Mouse (Mus musculus) forebrain, embryonic 15.5 days (tissue): Measurements from ENCODE around the gene Gucy1b2. TPM values are rescaled to one million over a fixed set of nuclear protein-coding genes. Genes with fewer than 3 reads are reported as not detected.

Experiments
- ATAC-seq: fragments of 200-750 bp; cut with Nextera tagmentation; replicated peaks from 2 replicates; pipeline ENCODE4 v1.8.0; 2017; ENCODE audit warnings: mild to moderate bottlenecking, moderate TSS enrichment, moderate library complexity
- H3K27ac ChIP-seq: fragments of 300-500 bp; sonication (generic); replicated peaks from 2 replicates; pipeline ENCODE4 v1.5.1; 2015; ENCODE audit warnings: mild to moderate bottlenecking, inconsistent platforms
- H3K27me3 ChIP-seq: fragments of 300-500 bp; sonication (generic); 2 replicates; pipeline ENCODE4 v1.6.1; 2015; ENCODE audit warnings: inconsistent platforms
- H3K36me3 ChIP-seq: fragments of 300-500 bp; sonication (generic); 2 replicates; pipeline ENCODE4 v1.6.1; 2015; ENCODE audit warnings: mild to moderate bottlenecking, inconsistent platforms
- H3K4me1 ChIP-seq: fragments of 300-500 bp; sonication (generic); 2 replicates; pipeline ENCODE4 v1.6.1; 2015; ENCODE audit warnings: inconsistent platforms
- H3K4me2 ChIP-seq: fragments of 300-500 bp; sonication (generic); replicated peaks from 2 replicates; pipeline ENCODE4 v1.6.1; 2015; ENCODE audit warnings: mild to moderate bottlenecking, inconsistent platforms
- H3K4me3 ChIP-seq: fragments of 300-500 bp; sonication (generic); 2 replicates; pipeline ENCODE4 v1.5.1; 2015; ENCODE audit warnings: mild to moderate bottlenecking, inconsistent platforms
- H3K9ac ChIP-seq: fragments of 300-500 bp; sonication (generic); replicated peaks from 2 replicates; pipeline ENCODE4 v1.6.1; 2015; ENCODE audit warnings: mild to moderate bottlenecking, inconsistent platforms
- H3K9me3 ChIP-seq: fragments of 300-500 bp; sonication (generic); 2 replicates; pipeline ENCODE4 v1.6.1; 2016; ENCODE audit warnings: inconsistent platforms
- WGBS: fragments of 180-500 bp; shearing (Covaris S2); methylation state at CpG from one replicate; pipeline ENCODE4 v1.1.7; 2015; ENCODE audit warnings: mixed read lengths; 5-methylcytosine and 5-hydroxymethylcytosine counted together
- polyA plus RNA-seq: library from polyadenylated mRNA; unstranded; fragments of >200 nt; fragmentation: Nextera tagmentation; extraction: Ambion mirVana; gene quantifications from 2 replicates; pipeline ENCODE4 v1.2.1, GENCODE M21; 2015

The Gucy1b2 gene
- polyA plus RNA-seq: 3.5 and 4.3 TPM in 2 replicates

DNA sequence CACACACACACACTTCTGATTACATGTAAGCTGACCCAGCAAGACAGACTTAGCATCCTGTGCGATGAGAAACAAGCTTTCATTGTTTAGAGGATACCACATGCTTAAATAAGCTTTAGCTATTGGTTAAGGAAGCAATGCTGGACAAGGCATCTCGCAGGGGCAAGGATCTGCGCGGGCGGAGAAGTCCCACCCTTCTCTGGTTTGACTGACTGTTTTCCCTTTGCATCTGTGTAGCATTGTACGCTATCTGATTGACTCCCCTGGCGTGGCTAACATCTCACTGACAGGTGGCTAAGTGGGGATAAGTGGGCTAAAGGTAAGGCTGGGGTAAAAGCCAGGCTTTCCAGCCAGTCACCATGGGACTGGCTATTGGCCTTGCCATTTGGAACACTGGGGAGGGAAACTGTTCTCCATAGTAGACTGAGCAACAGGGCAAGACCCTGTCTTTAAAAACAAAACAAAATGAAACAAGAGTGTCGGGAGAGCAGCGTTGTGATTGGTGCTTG lies at the start of gene Gucy1b2:
Gucy1b2 (minus strand) TSS at position 51 of the 509 bp plus-strand sequence.
- 35% methylated on average over 9 of the region's 9 CpGs for WGBS
- no peak for ATAC-seq
- Histone ChIP-seq H3K27ac (peak within 1 kb of the TSS; percentile 95), H3K9me3 (no peaks in the 10 kb centered on the region), H3K27me3 (no peaks in the 10 kb centered on the region), H3K36me3 (no peaks in the 10 kb centered on the region), H3K4me2 (peak within 1 kb of the TSS; percentile 43), H3K4me1 (peaks cover 55% of the 10 kb centered on the region), H3K4me3 (peak within 1 kb of the TSS; percentile 21), H3K9ac (0 out of 2 replicates have a peak within 1 kb of the TSS, but pooled peaks have one; percentile 10)

DNA sequence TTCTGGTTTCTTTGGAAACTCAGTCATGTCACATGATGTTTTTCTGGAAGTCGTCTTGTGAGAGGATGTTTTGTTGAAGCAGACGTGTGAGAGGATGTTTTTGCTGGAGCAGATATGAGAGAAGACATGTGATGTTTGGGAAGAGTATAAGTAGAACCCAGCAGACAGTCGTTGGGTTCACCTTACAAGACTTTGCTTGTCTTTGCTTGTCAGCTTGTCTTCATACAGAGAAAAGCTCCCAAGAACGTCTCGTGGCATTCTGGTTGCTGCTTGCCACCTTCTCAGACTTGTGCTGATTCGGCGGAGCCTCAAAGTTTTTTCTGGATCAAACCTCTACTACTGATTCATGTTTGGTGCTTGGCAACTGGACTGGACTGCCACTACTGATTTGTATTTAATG lies 41.3 kb upstream of the Gucy1b2 start:
- Histone ChIP-seq H3K27me3 (no peaks in the 10 kb centered on the region), H3K27ac (no peak overlapping the region), H3K9me3 (no peaks in the 10 kb centered on the region), H3K4me3 (no peak overlapping the region), H3K9ac (no peak overlapping the region), H3K4me1 (no peaks in the 10 kb centered on the region; the same call in 1 of the 2 replicates), H3K36me3 (no peaks in the 10 kb centered on the region), H3K4me2 (no peak overlapping the region)
- 83% methylated on average over 7 of the region's 7 CpGs for WGBS
- no peak for ATAC-seq

DNA sequence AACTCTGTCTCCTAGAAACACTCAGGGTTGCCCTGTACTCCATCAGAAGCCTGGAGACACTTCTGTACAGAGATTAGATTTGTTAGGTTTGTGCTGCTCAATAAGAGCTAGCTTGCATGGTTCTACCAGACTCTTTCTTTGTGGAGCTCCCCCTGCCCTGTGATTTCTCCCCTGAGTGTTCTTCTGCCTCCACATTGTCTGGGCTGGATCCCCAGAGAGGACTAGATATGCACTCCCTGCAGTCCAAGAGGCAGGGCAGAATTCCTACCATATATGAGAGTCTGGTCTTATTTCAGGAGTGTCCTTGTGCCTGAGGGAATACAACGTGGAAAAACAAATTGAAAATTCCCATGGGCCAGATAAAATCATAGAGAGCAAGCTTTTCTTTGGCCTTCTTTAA lies 40.4 kb upstream of the Gucy1b2 start:
- no peak for ATAC-seq
- Histone ChIP-seq H3K27me3 (no peaks in the 10 kb centered on the region), H3K4me3 (no peak overlapping the region), H3K36me3 (no peaks in the 10 kb centered on the region), H3K9ac (no peak overlapping the region), H3K9me3 (no peaks in the 10 kb centered on the region), H3K27ac (no peak overlapping the region), H3K4me1 (no peaks in the 10 kb centered on the region; the same call in 1 of the 2 replicates), H3K4me2 (no peak overlapping the region)
- WGBS: 74% methylated on average over 1 of the region's 1 CpGs

DNA sequence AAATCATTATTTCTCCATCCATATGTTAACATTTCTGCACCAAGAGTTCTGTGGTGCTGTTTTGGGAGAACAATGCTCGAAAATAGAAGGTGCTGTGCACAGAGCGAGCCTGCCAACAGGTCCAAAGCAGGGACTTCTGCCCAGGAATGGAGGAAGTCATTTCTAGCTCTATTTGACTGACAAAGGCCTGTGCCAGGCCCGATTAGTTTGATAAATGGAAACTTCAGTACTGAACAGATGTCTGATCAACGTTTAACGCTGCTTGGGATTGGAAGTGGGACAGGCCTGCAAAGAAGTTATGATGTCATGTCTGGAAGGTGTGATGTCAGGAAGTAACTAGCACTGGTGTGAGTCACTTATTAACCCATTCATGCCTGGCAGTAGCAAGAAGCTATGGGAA lies 37.4 kb upstream of the Gucy1b2 start:
- H3K4me2 ChIP-seq: no peak overlapping the region
- no peaks in the 10 kb centered on the region for H3K36me3 ChIP-seq
- no peak overlapping the region for H3K27ac ChIP-seq
- 47% methylated on average over 5 of the region's 5 CpGs for WGBS
- no peaks in the 10 kb centered on the region; the same call in 1 of the 2 replicates for H3K4me1 ChIP-seq
- no peak overlapping the region for H3K9ac ChIP-seq
- H3K4me3 ChIP-seq: no peak overlapping the region
- ATAC-seq: no peak
- no peaks in the 10 kb centered on the region for H3K27me3 ChIP-seq
- no peaks in the 10 kb centered on the region for H3K9me3 ChIP-seq

DNA sequence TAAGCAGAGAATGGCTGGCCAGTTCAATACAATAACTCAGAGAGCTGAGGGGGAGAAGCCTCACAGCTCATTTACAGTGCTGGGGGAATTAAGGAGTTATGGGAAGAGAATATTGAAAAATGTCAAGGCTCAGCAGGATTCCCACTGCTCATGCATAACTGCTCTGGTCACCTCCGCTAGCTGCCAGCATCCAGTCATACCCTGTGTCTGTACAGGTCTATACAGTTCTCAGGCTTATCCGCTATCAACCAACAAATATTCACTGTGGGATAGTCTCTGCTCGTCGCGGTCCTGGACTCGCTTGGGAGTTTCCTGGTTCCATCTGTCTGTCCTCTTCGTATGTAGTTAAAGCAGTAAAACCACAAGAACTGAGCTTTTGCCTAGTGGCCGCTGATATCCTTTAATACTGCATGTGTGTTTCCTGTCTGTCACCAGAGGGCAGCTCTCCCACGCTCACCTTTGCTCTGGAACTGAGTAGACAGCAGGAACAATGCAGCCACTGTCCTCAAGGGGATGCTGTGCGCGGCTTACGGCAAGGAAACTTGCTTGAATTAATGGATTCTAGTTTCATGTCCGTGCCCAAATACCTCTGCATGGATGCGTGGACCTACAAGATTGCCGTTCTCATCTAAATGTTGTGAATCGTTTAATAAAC lies 36.2 kb upstream of the Gucy1b2 start:
- Histone ChIP-seq H3K9ac (no peak overlapping the region), H3K27ac (no peak overlapping the region), H3K9me3 (no peaks in the 10 kb centered on the region), H3K4me3 (no peak overlapping the region), H3K4me1 (no peaks in the 10 kb centered on the region; the same call in 1 of the 2 replicates), H3K4me2 (no peak overlapping the region), H3K36me3 (no peaks in the 10 kb centered on the region), H3K27me3 (no peaks in the 10 kb centered on the region)
- 29% methylated on average over 16 of the region's 16 CpGs for WGBS
- peak; percentile 85 for ATAC-seq

DNA sequence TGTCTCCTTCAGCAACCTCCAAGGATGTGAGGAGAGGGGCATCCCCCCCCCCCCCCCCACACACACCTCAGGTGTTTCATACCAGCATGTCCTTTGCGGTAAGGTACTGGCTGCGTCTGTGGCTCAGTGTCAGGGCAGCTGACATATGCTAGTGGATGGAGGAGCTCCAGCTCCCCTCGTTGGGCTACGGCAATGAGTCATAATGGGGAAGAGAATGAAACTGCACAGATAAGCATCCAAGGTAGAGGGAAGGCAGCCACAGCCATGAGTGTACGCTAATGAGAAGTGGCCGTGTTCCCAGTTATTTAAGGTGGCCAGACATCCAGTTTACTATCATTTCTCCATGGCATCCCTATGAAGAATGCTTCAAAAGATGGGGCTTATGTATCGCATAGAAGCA lies 32.2 kb upstream of the Gucy1b2 start:
- no peak for ATAC-seq

DNA sequence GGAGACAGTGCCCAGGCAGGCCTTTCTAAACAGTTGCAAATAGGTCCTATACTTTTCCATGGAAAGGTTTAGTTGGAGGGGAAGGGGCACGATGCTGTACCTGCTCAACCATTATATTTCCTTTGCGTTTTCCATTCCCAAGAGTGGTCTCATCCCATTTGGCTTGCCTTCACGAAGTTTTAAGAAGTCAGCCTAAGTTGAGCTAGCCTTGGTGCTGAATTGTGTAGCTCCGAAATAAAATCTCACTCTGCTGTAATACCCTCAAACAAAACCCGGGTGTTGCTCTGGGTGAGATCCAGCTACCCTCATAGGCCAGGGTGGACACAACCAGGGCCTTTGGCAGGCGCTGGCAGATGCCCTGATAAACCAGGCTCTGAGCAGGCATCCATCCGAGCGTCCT lies 25.3 kb upstream of the Gucy1b2 start:
- Histone ChIP-seq H3K4me3 (no peak overlapping the region), H3K27me3 (no peaks in the 10 kb centered on the region), H3K27ac (no peak overlapping the region), H3K36me3 (no peaks in the 10 kb centered on the region), H3K4me1 (peaks cover 14% of the 10 kb centered on the region), H3K9me3 (no peaks in the 10 kb centered on the region), H3K4me2 (no peak overlapping the region), H3K9ac (no peak overlapping the region)
- no peak for ATAC-seq
- WGBS: 61% methylated on average over 8 of the region's 8 CpGs

More for the DNA sequence above, 32.2 kb upstream of the Gucy1b2 start:
- no peaks in the 10 kb centered on the region for H3K27me3 ChIP-seq
- no peak overlapping the region for H3K4me3 ChIP-seq
- no peak overlapping the region for H3K4me2 ChIP-seq
- H3K36me3 ChIP-seq: no peaks in the 10 kb centered on the region
- no peaks in the 10 kb centered on the region; the same call in 1 of the 2 replicates for H3K4me1 ChIP-seq
- H3K27ac ChIP-seq: no peak overlapping the region
- H3K9me3 ChIP-seq: no peaks in the 10 kb centered on the region
- no peak overlapping the region for H3K9ac ChIP-seq
- WGBS: 90% methylated on average over 7 of the region's 7 CpGs

DNA sequence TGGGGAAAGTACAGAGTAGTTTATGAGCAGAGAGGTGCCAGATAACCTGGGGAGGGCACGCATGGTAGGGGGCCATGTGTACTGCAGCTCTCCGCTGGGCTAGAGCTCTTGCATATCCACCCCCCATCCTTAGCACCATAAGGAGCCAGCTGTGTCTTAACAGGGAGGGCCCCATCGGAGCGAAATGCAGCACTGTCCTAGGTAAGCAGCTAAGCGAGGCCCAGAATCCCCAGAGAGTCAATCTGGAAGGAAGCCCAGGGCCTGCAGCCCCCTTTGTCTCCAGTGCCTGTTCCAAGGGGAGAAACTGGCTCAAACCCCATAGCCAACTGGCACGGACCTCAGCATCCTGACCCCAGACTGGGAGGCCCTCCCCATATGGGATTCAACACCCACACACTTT lies 23.3 kb upstream of the Gucy1b2 start:
- H3K36me3 ChIP-seq: no peaks in the 10 kb centered on the region
- H3K4me1 ChIP-seq: peaks cover 14% of the 10 kb centered on the region
- WGBS: 38% methylated on average over 6 of the region's 6 CpGs
- peak; percentile 71 for ATAC-seq
- H3K9ac ChIP-seq: no peak overlapping the region
- H3K4me3 ChIP-seq: no peak overlapping the region
- no peaks in the 10 kb centered on the region for H3K27me3 ChIP-seq
- no peak overlapping the region for H3K27ac ChIP-seq
- no peaks in the 10 kb centered on the region for H3K9me3 ChIP-seq
- H3K4me2 ChIP-seq: no peak overlapping the region

DNA sequence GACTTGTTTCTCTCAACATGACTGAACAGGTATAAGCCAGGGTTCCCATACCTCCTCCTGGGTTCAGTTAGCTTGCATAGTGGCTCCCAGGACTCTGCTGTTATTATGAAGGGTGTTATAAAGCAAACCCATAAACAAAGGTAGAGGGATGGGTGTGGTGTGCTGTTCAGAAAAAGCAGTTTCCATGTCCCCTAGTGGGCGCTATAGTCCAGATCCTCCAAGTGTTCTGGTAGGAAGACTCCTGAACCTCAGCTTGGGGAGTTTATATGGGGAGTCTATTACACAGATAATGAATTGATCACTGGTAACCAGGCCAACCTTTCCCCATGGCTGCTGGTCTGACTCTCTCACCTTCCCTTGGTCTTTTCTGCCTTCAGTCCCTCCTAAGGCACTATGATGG lies 18.4 kb upstream of the Gucy1b2 start:
- Histone ChIP-seq H3K9ac (no peak overlapping the region), H3K4me3 (no peak overlapping the region), H3K4me2 (no peak overlapping the region), H3K36me3 (no peaks in the 10 kb centered on the region), H3K9me3 (no peaks in the 10 kb centered on the region), H3K27ac (no peak overlapping the region), H3K27me3 (no peaks in the 10 kb centered on the region), H3K4me1 (peaks cover 6% of the 10 kb centered on the region)
- WGBS: 65% methylated on average over 1 of the region's 1 CpGs
- no peak for ATAC-seq

DNA sequence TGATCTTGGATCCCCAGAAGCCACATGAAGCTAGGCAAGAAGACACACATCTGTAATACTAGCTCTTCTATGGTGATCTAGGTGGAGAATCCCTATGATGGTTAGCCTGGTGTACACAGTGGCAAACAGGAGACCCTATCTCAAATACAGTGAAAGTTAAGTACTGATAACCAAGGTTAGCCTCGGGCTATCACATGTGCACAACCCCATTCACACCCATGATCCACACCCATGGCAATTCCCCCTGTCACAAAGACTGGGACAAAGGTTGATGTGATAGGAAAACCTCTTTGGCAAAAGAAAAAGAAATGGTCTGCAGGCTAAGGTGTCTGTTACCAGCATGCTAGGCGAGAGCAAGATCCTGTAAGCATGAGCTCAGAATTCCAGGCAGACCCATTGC lies 16.0 kb upstream of the Gucy1b2 start:
- Histone ChIP-seq H3K4me2 (no peak overlapping the region), H3K27me3 (no peaks in the 10 kb centered on the region), H3K9me3 (no peaks in the 10 kb centered on the region), H3K4me1 (no peaks in the 10 kb centered on the region), H3K27ac (no peak overlapping the region), H3K36me3 (no peaks in the 10 kb centered on the region), H3K4me3 (no peak overlapping the region), H3K9ac (no peak overlapping the region)
- WGBS: 87% methylated on average over 2 of the region's 2 CpGs
- no peak for ATAC-seq

DNA sequence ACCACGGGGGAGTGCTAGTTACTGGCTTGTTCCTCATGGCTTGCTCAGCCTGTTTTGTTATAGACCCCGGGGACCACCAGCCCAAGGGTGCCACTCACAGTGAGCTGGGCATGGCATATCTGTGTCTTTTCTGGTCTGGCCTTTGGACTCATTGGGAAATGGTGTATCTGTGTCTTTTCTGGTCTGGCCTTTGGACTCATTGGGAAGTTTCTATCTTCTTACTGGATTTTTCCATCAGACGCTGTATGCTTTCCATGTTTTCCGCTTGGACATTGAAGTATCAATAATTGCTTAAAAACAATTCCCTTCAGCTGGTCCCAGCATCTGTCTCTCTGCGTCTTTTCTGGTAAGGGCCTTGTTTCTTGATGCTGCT lies 12.7 kb upstream of the Gucy1b2 start:
- Histone ChIP-seq H3K36me3 (no peaks in the 10 kb centered on the region), H3K9ac (no peak overlapping the region), H3K9me3 (no peaks in the 10 kb centered on the region), H3K27ac (no peak overlapping the region), H3K4me3 (no peak overlapping the region), H3K4me2 (no peak overlapping the region), H3K4me1 (peaks cover 6% of the 10 kb centered on the region; the same call in 1 of the 2 replicates), H3K27me3 (no peaks in the 10 kb centered on the region)
- ATAC-seq: no peak
- 90% methylated on average over 5 of the region's 5 CpGs for WGBS

DNA sequence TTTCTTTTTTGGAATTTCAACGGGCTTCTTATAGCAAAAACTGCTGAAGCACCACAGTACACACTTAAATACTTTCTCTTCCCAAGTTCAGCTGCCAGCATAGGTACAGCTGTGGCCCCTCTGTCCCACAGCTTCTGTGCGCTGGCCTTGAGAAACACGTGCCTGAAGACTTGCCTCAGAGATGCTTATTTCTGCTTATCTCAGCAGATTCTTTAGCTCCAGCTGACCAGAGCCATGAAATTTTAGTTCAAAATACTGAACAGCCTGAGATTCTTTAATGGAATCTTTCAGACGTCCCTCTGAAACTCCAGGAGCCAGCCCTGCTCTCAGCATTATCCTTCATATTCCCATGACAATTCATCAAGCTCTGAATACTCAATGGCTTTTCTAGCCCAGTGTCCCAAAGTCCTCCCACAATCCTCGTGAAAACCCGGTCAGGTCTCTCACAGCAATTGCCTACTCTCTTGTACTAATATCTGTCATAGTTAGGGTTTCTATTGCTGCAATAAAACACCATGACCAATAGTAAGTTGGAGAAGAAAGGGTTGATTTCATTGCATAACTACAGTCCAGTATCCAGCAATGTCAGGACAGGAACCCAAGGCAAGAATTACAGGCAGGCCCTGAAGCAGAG lies 12.1 kb upstream of the Gucy1b2 start:
- Histone ChIP-seq H3K9ac (no peak overlapping the region), H3K36me3 (no peaks in the 10 kb centered on the region), H3K27ac (no peak overlapping the region), H3K4me2 (no peak overlapping the region), H3K27me3 (no peaks in the 10 kb centered on the region), H3K9me3 (no peaks in the 10 kb centered on the region), H3K4me1 (peaks cover 6% of the 10 kb centered on the region; the same call in 1 of the 2 replicates), H3K4me3 (no peak overlapping the region)
- ATAC-seq: no peak
- 80% methylated on average over 6 of the region's 6 CpGs for WGBS
